Mouse (Mus musculus) midbrain, embryonic 16.5 days (tissue): ENCODE results near the gene Tmem120b. TPM values are rescaled to one million over a fixed set of nuclear protein-coding genes. Genes with fewer than 3 reads are reported as not detected.
A peak's percentile ranks its signal among the peaks of the same experiment; 100 is the strongest.

Experiments
- ATAC-seq: fragments of 200-750 bp; cut with Nextera tagmentation; 2 replicates; pipeline ENCODE4 v1.8.0; 2017; ENCODE audit warnings: moderate TSS enrichment
- H3K27ac ChIP-seq: fragments of 300-500 bp; sonication (generic); 2 replicates; pipeline ENCODE4 v1.5.1; 2014; ENCODE audit warnings: mild to moderate bottlenecking, low read length, mixed read lengths
- H3K27me3 ChIP-seq: fragments of 300-500 bp; sonication (generic); 2 replicates; pipeline ENCODE4 v1.6.1; 2014; ENCODE audit warnings: low read depth, low read length, mixed read lengths; ENCODE audit not compliant: control insufficient read depth, insufficient read depth
- H3K36me3 ChIP-seq: fragments of 300-500 bp; sonication (generic); 2 replicates; pipeline ENCODE4 v1.6.1; 2014; ENCODE audit warnings: mild to moderate bottlenecking, low read length, moderate library complexity, mixed read lengths; ENCODE audit not compliant: control insufficient read depth, insufficient read depth
- H3K4me1 ChIP-seq: fragments of 300-500 bp; sonication (generic); 2 replicates; pipeline ENCODE4 v1.6.1; 2014; ENCODE audit warnings: mild to moderate bottlenecking, low read length, mixed read lengths; ENCODE audit not compliant: control insufficient read depth, insufficient read depth
- H3K4me2 ChIP-seq: fragments of 300-500 bp; sonication (generic); 2 replicates; pipeline ENCODE4 v1.6.1; 2014; ENCODE audit warnings: mild to moderate bottlenecking, low read length, mixed read lengths
- H3K4me3 ChIP-seq: fragments of 300-500 bp; sonication (generic); 2 replicates; pipeline ENCODE4 v1.5.1; 2014; ENCODE audit warnings: low read depth, mild to moderate bottlenecking, low read length, moderate library complexity, mixed read lengths
- H3K9ac ChIP-seq: fragments of 300-500 bp; sonication (generic); 2 replicates; pipeline ENCODE4 v1.6.1; 2014; ENCODE audit warnings: low read depth, low read length, mixed read lengths
- H3K9me3 ChIP-seq: fragments of 300-500 bp; sonication (generic); replicated peaks from 2 replicates; pipeline ENCODE4 v1.6.1; 2014; ENCODE audit warnings: mild to moderate bottlenecking, low read length, mixed read lengths; ENCODE audit not compliant: control insufficient read depth, poor library complexity, severe bottlenecking
- WGBS: fragments of 180-500 bp; shearing (Covaris S2); extraction: QIAGEN DNeasy Blood & Tissue Kit; methylation state at CpG from one replicate; pipeline ENCODE4 v1.1.7; 2014; 5-methylcytosine and 5-hydroxymethylcytosine counted together
- polyA plus RNA-seq: library from polyadenylated mRNA; unstranded; fragments of >200 nt; fragmentation: Nextera tagmentation; extraction: Ambion mirVana; gene quantifications from 2 replicates; pipeline ENCODE4 v1.2.1, GENCODE M21; 2015

Tmem120b gene
- polyA plus RNA-seq, 1 experiment from 2014 or later: 16.9 TPM

- 84% methylated on average over 6 of the region's 6 CpGs for WGBS
- no peak overlapping the region for H3K9ac ChIP-seq
- peaks cover 7% of the 10 kb centered on the region for H3K4me1 ChIP-seq
- H3K27me3 ChIP-seq: no peaks in the 10 kb centered on the region
- H3K27ac ChIP-seq: no peak overlapping the region
- no peak for ATAC-seq
- H3K4me3 ChIP-seq: no peak overlapping the region
- no peaks in the 10 kb centered on the region for H3K9me3 ChIP-seq
- 0 out of 2 replicates have a peak, but pooled peaks cover 9% of the 10 kb centered on the region for H3K36me3 ChIP-seq
- H3K4me2 ChIP-seq: no peak overlapping the region
Observed at GRCm38 (mm10) chr5:123127031-123127430, 58.8 kb downstream of the Tmem120b start.

DNA sequence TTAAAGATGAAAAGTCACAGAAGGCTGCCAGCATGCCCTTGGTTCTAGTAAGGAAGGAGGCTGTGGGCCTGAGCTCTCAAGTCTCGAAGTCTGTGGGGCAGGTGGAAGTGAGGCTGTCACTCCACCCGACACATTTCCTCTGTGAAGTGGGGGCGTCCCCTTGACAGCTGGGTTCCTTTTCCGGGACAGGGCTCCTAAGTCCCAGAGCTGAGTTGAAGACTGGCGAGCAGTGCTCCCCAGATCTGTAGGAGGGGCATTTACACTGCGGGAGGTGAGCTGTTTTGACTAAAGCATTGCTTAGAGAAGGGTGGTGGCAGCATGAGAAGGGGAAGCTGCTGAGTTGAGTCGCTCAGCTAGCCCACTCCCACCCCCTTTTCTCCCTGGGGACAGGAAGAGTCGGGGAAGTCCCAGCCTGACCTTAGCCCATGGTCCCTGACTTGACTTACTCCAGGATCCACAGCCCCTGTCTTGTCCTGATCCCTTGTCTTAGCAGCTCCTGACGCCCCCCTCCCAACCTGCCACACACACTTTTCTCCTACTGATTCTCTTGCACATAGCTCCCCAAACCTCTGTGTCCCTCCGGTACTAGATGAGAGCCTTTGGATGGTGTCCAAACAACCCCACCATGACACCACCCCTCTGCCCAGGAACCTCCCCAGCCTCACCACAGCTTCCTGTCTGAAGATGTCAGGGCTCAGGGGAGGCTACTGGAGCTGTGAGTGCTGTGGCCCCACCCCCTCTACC lies 60.4 kb downstream of the Tmem120b start:
- 64% methylated on average over 10 of the region's 10 CpGs for whole genome bisulfite sequencing
- Histone ChIP-seq H3K4me1 (peaks cover 20% of the 10 kb centered on the region), H3K27me3 (no peaks in the 10 kb centered on the region), H3K4me2 (no peak overlapping the region), H3K9ac (no peak overlapping the region), H3K4me3 (no peak overlapping the region), H3K27ac (no peak overlapping the region), H3K9me3 (no peaks in the 10 kb centered on the region), H3K36me3 (0 out of 2 replicates have a peak, but pooled peaks cover 7% of the 10 kb centered on the region)
- no peak for ATAC-seq

- peaks cover 27% of the 10 kb centered on the region for H3K4me1 ChIP-seq
- 0 out of 2 replicates have a peak, but pooled peaks cover 7% of the 10 kb centered on the region for H3K36me3 ChIP-seq
- WGBS: 88% methylated on average over 10 of the region's 10 CpGs
Observed at GRCm38 (mm10) chr5:123129170-123129757, 61.0 kb downstream of the Tmem120b start.

GRCm38 (mm10) chr5:123130030-123130813 lies 62.0 kb downstream of the Tmem120b start:
- Histone ChIP-seq H3K27me3 (no peaks in the 10 kb centered on the region), H3K36me3 (0 out of 2 replicates have a peak, but pooled peaks cover 7% of the 10 kb centered on the region), H3K9ac (no peak overlapping the region), H3K4me2 (no peak overlapping the region), H3K27ac (no peak overlapping the region), H3K4me3 (no peak overlapping the region), H3K4me1 (peaks cover 37% of the 10 kb centered on the region), H3K9me3 (no peaks in the 10 kb centered on the region)
- 90% methylated on average over 9 of the region's 9 CpGs for WGBS
- no peak for ATAC-seq

More at GRCm38 (mm10) chr5:123129170-123129757, 61.0 kb downstream of the Tmem120b start:
- no peak overlapping the region for H3K9ac ChIP-seq
- H3K27ac ChIP-seq: no peak overlapping the region
- no peak for ATAC-seq
- H3K4me2 ChIP-seq: no peak overlapping the region
- no peaks in the 10 kb centered on the region for H3K27me3 ChIP-seq
- no peaks in the 10 kb centered on the region for H3K9me3 ChIP-seq
- no peak overlapping the region for H3K4me3 ChIP-seq

GRCm38 (mm10) chr5:123130814-123131148 lies 62.6 kb downstream of the Tmem120b start:
- no peak for ATAC-seq
- Histone ChIP-seq H3K4me1 (peaks cover 42% of the 10 kb centered on the region), H3K4me2 (no peak overlapping the region), H3K9me3 (no peaks in the 10 kb centered on the region), H3K27ac (no peak overlapping the region), H3K4me3 (no peak overlapping the region), H3K27me3 (no peaks in the 10 kb centered on the region), H3K36me3 (0 out of 2 replicates have a peak, but pooled peaks cover 7% of the 10 kb centered on the region), H3K9ac (no peak overlapping the region)
- 92% methylated on average over 5 of the region's 5 CpGs for WGBS

DNA sequence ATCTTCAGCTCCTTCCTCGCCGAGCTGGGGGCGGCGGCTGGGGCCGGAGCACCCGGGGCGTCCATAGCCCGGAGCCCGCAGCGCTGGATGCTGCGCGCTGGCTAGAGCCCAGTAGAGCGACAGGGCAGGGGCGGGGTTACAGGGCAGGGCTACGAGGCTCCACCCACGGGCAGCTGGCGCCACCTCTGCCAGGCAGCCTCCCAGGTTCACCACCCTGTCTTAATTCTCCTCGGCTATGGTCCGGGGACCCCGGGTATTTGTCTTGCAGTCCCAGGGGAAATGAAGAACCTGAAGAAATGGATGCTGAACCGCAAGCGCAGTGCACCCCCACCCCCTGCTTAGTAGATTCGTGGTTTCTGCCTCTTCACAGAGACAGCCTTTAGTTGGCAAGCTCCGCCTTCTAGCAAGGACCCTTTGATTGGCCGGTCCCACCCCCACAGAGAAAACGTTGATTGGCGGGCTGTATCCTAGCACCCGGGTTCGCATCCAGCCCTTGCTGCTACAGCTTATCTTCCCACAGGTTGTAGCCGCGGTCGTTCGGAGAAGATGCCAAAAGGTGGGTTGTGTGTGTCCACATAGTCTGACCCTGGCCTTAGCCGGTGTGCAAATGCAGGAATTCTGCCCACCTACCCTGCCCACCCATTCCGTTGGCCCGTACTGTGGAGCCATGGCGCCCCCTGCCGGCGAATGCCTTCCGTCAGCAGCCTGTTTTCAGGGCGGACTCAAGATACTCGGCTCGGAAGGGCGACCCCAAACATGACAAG lies 64.3 kb downstream of the Tmem120b start, which contains the start of gene Rhof:
Gene Rhof (minus strand): TSS at position 385 of the 764 bp plus-strand sequence.
- WGBS: 2% methylated on average over 44 of the region's 44 CpGs
- H3K36me3 ChIP-seq: 0 out of 2 replicates have a peak, but pooled peaks cover 7% of the 10 kb centered on the region
- H3K4me2 ChIP-seq: peak within 1 kb of the TSS; percentile 87
- H3K9ac ChIP-seq: peak within 1 kb of the TSS; percentile 100
- ATAC-seq: peak; percentile 59
- no peaks in the 10 kb centered on the region for H3K9me3 ChIP-seq
- peaks cover 59% of the 10 kb centered on the region for H3K4me1 ChIP-seq
- H3K4me3 ChIP-seq: peak within 1 kb of the TSS; percentile 40
- peak within 1 kb of the TSS; percentile 100 for H3K27ac ChIP-seq
- H3K27me3 ChIP-seq: no peaks in the 10 kb centered on the region

- ATAC-seq: no peak
- peak overlapping the region; percentile 40 for H3K4me3 ChIP-seq
- peak overlapping the region; percentile 100 for H3K27ac ChIP-seq
- H3K4me1 ChIP-seq: peaks cover 62% of the 10 kb centered on the region
- no peaks in the 10 kb centered on the region for H3K9me3 ChIP-seq
- WGBS: 17% methylated on average over 18 of the region's 18 CpGs
- no peaks in the 10 kb centered on the region for H3K27me3 ChIP-seq
- 0 out of 2 replicates have a peak, but pooled peaks cover 5% of the 10 kb centered on the region for H3K36me3 ChIP-seq
- peak overlapping the region; percentile 100 for H3K9ac ChIP-seq
- peak overlapping the region; percentile 87 for H3K4me2 ChIP-seq
Observed at GRCm38 (mm10) chr5:123133083-123133783, 65.0 kb downstream of the Tmem120b start.

DNA sequence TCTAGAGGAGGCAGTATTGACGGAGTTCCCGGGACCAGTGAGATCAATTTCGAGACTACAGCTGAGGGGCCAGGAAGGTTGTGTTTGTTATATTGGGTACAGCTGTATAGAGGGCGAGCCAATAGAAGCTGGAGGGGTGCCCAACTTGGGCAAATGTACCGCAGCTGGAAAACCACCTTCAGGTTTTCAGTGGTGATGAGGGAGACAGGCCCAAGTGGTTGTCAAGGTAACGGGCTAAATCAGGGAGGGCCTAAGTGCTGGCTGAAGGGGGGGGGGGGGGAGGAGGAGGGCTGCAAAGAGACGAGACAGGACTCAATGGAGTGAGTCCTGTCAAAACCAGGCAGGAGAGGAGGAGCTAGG lies 65.5 kb downstream of the Tmem120b start:
- WGBS: 10% methylated on average over 7 of the region's 7 CpGs
- Histone ChIP-seq H3K36me3 (no peaks in the 10 kb centered on the region), H3K9ac (peak overlapping the region; percentile 100), H3K4me3 (peak overlapping the region; percentile 11; the same call in 1 of the 2 replicates), H3K27me3 (no peaks in the 10 kb centered on the region), H3K9me3 (no peaks in the 10 kb centered on the region), H3K4me1 (peaks cover 62% of the 10 kb centered on the region), H3K4me2 (peak overlapping the region; percentile 87), H3K27ac (peak overlapping the region; percentile 100)
- no peak for ATAC-seq
